Mouse (Mus musculus) embryonic facial prominence, embryonic 15.5 days (tissue): ENCODE results near the gene Dock9. TPM values are rescaled to one million over a fixed set of nuclear protein-coding genes. Genes with fewer than 3 reads are reported as not detected.
A peak's percentile ranks its signal among the peaks of the same experiment; 100 is the strongest.

Source experiments
- ATAC-seq: fragments of 200-750 bp; cut with Nextera tagmentation; 2 replicates; pipeline ENCODE4 v1.8.0; 2017; ENCODE audit warnings: low read depth, moderate TSS enrichment; ENCODE audit not compliant: insufficient number of reproducible peaks, low FRiP score, low TSS enrichment
- H3K27ac ChIP-seq: fragments of 300-500 bp; sonication (generic); replicated peaks from 2 replicates; pipeline ENCODE4 v1.5.1; 2015; ENCODE audit warnings: mild to moderate bottlenecking, inconsistent platforms
- H3K27me3 ChIP-seq: fragments of 300-500 bp; sonication (generic); 2 replicates; pipeline ENCODE4 v1.6.1; 2015; ENCODE audit warnings: inconsistent platforms
- H3K36me3 ChIP-seq: fragments of 300-500 bp; sonication (generic); 2 replicates; pipeline ENCODE4 v1.6.1; 2015; ENCODE audit warnings: mild to moderate bottlenecking, inconsistent platforms
- H3K4me1 ChIP-seq: fragments of 300-500 bp; sonication (generic); 2 replicates; pipeline ENCODE4 v1.6.1; 2015; ENCODE audit warnings: inconsistent platforms
- H3K4me2 ChIP-seq: fragments of 300-500 bp; sonication (generic); replicated peaks from 2 replicates; pipeline ENCODE4 v1.6.1; 2015; ENCODE audit warnings: mild to moderate bottlenecking, inconsistent platforms
- H3K4me3 ChIP-seq: fragments of 300-500 bp; sonication (generic); replicated peaks from 2 replicates; pipeline ENCODE4 v1.5.1; 2015; ENCODE audit warnings: mild to moderate bottlenecking, inconsistent platforms
- H3K9ac ChIP-seq: fragments of 300-500 bp; sonication (generic); 2 replicates; pipeline ENCODE4 v1.6.1; 2015; ENCODE audit warnings: inconsistent platforms
- H3K9me3 ChIP-seq: fragments of 300-500 bp; sonication (generic); replicated peaks from 2 replicates; pipeline ENCODE4 v1.6.1; 2016; ENCODE audit warnings: inconsistent platforms
- WGBS: fragments of 180-500 bp; shearing (Covaris S2); methylation state at CpG from one replicate; pipeline ENCODE4 v1.1.7; 2015; 5-methylcytosine and 5-hydroxymethylcytosine counted together
- polyA plus RNA-seq: library from polyadenylated mRNA; unstranded; fragments of >200 nt; fragmentation: Nextera tagmentation; extraction: Ambion mirVana; gene quantifications from 2 replicates; pipeline ENCODE4 v1.2.1, GENCODE M21; 2015

Gene Dock9
- polyA plus RNA-seq, 1 experiment from 2014 or later: 8.7 TPM

DNA sequence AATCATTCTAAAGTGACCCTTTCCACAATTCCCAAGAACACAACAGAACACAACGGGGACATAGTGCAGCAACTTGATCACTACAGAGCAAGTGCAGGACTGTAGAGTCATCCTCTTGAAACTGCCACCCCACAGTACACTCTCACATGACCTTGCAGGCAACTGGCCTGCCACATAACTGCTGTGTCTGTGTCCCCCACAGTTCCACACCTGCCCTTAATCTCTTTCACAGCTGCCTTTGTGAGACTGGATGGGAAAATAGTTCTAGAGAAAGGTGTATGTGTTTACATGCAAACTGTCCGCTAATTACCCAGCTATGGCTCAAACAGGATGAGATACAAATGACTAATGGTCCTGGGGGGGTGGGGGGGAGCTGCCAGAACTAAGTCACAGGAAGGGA lies 83.4 kb downstream of the Dock9 start:
- H3K4me2 ChIP-seq: no peak overlapping the region
- H3K9ac ChIP-seq: no peak overlapping the region
- WGBS: 62% methylated on average over 2 of the region's 2 CpGs
- H3K4me1 ChIP-seq: peaks cover 18% of the 10 kb centered on the region
- no peak overlapping the region for H3K4me3 ChIP-seq
- no peaks in the 10 kb centered on the region for H3K27me3 ChIP-seq
- no peaks in the 10 kb centered on the region for H3K36me3 ChIP-seq
- no peak overlapping the region for H3K27ac ChIP-seq
- no peak for ATAC-seq
- no peaks in the 10 kb centered on the region for H3K9me3 ChIP-seq

DNA sequence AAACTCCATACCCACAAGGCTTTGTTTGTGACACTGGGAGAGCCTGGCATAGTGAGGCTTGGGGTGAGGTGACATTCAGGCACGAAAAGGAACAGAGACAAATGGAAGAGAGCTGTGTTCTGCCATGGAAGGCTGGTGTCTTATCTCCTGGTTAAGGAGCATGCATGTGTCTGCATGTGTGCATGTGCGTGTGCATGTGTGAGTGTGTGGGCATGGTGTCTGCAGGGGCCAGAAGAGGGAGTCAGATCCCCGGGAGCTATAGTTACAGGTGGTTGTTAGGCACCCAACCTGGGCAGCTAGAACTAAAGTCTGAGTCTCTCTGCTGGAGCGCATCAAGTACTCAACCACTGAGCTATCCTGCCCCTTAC lies 83.8 kb downstream of the Dock9 start:
- peaks cover 18% of the 10 kb centered on the region for H3K4me1 ChIP-seq
- H3K9me3 ChIP-seq: no peaks in the 10 kb centered on the region
- H3K4me2 ChIP-seq: no peak overlapping the region
- no peaks in the 10 kb centered on the region for H3K27me3 ChIP-seq
- no peak overlapping the region for H3K9ac ChIP-seq
- H3K36me3 ChIP-seq: no peaks in the 10 kb centered on the region
- 57% methylated on average over 4 of the region's 4 CpGs for WGBS
- ATAC-seq: no peak
- no peak overlapping the region for H3K4me3 ChIP-seq
- H3K27ac ChIP-seq: 0 out of 2 replicates have a peak overlapping the region, but pooled peaks have one; percentile 51

DNA sequence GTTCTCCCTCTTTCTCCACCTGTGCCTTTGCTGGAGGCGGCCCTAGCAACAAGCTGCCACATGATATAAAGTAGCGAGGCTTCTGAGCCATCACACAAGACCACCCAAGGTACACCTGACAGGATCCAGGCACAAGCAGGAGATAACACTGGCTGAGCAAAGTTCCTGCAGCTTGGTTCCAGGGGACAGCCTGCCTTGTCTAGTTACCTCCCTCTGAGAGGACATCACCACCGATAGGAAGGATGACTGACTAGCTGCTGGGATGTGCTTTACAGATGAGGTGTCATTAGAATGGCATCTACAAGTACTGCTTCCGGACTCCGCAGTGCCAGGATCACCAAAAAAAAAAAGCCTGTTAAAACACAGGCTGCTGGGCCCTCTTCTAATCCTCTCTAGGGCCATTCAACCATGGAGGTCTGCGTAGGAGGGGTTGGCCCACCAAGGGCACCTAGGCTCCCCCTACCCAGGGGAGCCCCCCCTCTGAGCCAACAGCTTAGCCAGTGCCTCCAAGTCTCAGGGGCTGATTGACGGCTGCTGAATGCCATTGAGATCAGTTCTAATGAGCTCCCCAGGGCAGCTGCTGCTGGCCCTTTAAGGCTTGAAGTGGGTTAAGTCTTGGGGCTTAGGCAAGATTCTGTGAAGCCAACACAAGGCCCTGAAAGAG lies 84.3 kb downstream of the Dock9 start:
- Histone ChIP-seq H3K27ac (peak overlapping the region; percentile 51; the same call in 1 of the 2 replicates), H3K4me1 (peaks cover 18% of the 10 kb centered on the region), H3K4me3 (no peak overlapping the region), H3K9me3 (no peaks in the 10 kb centered on the region), H3K36me3 (no peaks in the 10 kb centered on the region), H3K4me2 (no peak overlapping the region), H3K27me3 (no peaks in the 10 kb centered on the region), H3K9ac (no peak overlapping the region)
- no peak; the same call in 1 of the 2 replicates for ATAC-seq
- WGBS: 28% methylated on average over 7 of the region's 7 CpGs

DNA sequence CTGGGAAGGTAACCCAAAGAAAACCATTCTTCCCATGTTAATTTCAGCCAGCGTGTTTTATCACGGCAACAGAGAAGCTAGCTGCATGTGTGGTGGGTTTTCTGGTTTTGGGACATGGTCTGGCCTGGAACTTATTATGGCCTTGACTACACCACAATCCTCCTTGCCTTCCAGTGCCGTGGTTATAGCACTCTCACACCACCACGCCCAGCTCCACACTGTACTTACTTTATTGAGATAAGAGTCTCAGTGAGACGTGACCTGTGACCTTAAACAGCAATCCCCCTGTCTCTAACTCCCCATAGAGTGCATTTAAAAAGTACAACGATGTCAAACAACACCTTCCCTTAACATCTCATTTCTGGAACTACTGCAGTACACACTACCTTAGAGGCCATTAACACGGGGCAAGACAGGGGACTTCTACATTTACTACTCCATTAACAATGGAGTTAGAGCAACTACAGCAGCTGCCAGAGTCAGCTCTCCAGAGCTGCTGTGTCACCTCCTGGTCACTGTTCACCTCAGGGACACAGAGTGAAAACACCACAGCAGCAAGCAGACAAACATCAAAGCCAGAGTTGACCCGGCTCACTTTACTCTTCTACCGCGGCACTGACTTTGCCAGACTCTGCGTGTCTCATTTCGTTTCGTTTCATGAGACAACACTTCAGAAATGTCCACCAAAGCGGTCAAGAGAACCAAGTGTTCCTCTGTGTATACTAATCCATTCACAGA lies 86.4 kb downstream of the Dock9 start:
- no peak for ATAC-seq

DNA sequence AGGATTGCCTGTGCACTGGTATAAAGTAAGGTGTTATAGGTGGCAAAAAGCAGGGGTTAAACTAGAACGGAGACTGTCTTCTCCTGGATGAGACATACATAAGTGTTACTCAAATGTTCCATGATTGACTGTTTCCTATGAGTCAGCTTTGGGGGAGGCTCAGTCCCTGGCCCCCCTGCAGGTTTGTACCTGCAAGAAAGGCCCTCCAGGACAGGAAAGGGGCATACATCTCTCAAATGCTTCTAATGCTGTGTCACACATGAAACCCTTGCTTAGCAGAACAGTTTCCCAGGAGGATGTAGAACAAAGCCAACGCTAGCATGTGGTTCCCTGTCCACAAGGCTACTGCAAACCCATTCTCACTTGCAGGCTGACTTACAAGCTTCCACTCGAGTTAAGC lies 87.5 kb downstream of the Dock9 start:
- H3K4me1 ChIP-seq: peaks cover 18% of the 10 kb centered on the region
- H3K4me2 ChIP-seq: no peak overlapping the region
- H3K4me3 ChIP-seq: no peak overlapping the region
- ATAC-seq: no peak
- no peaks in the 10 kb centered on the region for H3K27me3 ChIP-seq
- H3K36me3 ChIP-seq: no peaks in the 10 kb centered on the region
- H3K9me3 ChIP-seq: no peaks in the 10 kb centered on the region
- no peak overlapping the region for H3K9ac ChIP-seq
- 57% methylated on average over 3 of the region's 3 CpGs for WGBS
- no peak overlapping the region; the same call in 1 of the 2 replicates for H3K27ac ChIP-seq

More for the DNA sequence above, 86.4 kb downstream of the Dock9 start:
- H3K4me1 ChIP-seq: peaks cover 18% of the 10 kb centered on the region
- H3K27ac ChIP-seq: no peak overlapping the region
- no peaks in the 10 kb centered on the region for H3K36me3 ChIP-seq
- H3K9me3 ChIP-seq: no peaks in the 10 kb centered on the region
- no peak overlapping the region for H3K9ac ChIP-seq
- WGBS: 49% methylated on average over 14 of the region's 14 CpGs
- no peaks in the 10 kb centered on the region for H3K27me3 ChIP-seq
- no peak overlapping the region for H3K4me2 ChIP-seq
- no peak overlapping the region for H3K4me3 ChIP-seq

DNA sequence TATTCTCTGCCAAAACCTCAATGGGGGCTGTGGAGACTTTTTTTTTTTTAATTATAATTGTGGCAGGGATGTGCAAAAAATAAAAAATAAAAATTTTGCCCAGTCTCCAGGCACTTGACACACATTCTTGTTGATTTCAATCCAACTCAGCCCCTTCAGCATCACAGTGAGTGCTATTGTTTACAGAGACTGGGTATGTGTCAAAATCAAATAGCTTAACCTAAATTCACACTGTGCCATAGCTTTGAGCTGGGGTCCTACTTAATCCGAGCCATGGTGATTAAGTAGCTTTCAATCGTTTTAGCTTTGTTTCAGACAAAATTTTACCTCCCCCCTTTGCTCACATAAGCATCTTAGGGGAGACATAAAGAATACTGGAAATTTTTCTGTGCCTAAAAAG lies 89.4 kb downstream of the Dock9 start:
- Histone ChIP-seq H3K4me3 (no peak overlapping the region), H3K4me2 (no peak overlapping the region), H3K27me3 (no peaks in the 10 kb centered on the region), H3K36me3 (no peaks in the 10 kb centered on the region), H3K27ac (no peak overlapping the region), H3K4me1 (peaks cover 8% of the 10 kb centered on the region; the same call in 1 of the 2 replicates), H3K9me3 (no peaks in the 10 kb centered on the region), H3K9ac (no peak overlapping the region)
- WGBS: 36% methylated on average over 2 of the region's 2 CpGs
- no peak for ATAC-seq

DNA sequence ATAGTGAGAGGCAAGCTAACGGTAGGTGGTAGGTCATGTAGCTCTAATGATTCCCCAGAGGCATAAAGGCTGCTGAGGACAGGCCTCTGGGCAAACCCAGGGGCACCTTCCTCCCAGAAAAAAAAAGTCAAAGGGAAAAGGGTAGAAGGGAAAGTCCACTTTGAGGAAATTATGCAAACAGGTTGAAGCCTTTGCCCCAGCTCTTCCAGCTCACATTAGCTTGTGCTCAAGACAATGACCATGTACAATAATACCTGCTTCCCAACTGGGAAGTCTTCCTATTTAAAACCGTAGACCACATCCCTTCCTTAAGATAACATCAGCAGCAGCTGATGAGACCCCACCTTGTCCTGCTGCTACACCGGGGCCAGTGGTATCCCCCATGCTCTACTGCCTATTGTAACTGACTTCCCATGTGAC lies 91.1 kb downstream of the Dock9 start:
- H3K36me3 ChIP-seq: no peaks in the 10 kb centered on the region
- no peaks in the 10 kb centered on the region for H3K27me3 ChIP-seq
- no peak overlapping the region for H3K4me2 ChIP-seq
- H3K27ac ChIP-seq: no peak overlapping the region
- H3K9ac ChIP-seq: no peak overlapping the region
- H3K4me3 ChIP-seq: no peak overlapping the region
- ATAC-seq: no peak
- H3K4me1 ChIP-seq: peaks cover 4% of the 10 kb centered on the region; the same call in 1 of the 2 replicates
- 77% methylated on average over 3 of the region's 3 CpGs for WGBS
- no peaks in the 10 kb centered on the region for H3K9me3 ChIP-seq

DNA sequence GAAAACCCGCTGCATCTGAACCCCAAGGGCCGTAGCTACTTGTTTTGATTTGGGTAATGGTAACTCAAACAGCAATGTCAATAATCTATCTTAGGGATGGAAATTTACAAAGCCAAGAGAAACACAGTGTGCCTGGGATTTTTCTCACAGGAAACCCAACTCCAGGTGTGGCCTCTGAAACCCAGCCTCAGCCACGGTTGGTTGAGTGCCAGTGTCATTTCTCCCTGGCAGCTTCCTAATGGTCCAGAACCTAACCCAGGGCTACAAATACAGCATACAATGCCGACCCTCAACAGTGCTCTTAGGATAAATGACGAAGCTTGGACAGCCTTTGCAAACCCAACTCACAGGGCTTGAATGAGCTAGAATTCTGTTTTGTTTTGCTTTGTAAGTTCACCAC lies 92.0 kb downstream of the Dock9 start:
- H3K4me1 ChIP-seq: peaks cover 4% of the 10 kb centered on the region; the same call in 1 of the 2 replicates
- H3K36me3 ChIP-seq: no peaks in the 10 kb centered on the region
- no peaks in the 10 kb centered on the region for H3K9me3 ChIP-seq
- H3K27ac ChIP-seq: no peak overlapping the region
- ATAC-seq: no peak
- H3K4me3 ChIP-seq: no peak overlapping the region
- H3K4me2 ChIP-seq: no peak overlapping the region
- H3K27me3 ChIP-seq: no peaks in the 10 kb centered on the region
- H3K9ac ChIP-seq: no peak overlapping the region
- 61% methylated on average over 5 of the region's 5 CpGs for WGBS

DNA sequence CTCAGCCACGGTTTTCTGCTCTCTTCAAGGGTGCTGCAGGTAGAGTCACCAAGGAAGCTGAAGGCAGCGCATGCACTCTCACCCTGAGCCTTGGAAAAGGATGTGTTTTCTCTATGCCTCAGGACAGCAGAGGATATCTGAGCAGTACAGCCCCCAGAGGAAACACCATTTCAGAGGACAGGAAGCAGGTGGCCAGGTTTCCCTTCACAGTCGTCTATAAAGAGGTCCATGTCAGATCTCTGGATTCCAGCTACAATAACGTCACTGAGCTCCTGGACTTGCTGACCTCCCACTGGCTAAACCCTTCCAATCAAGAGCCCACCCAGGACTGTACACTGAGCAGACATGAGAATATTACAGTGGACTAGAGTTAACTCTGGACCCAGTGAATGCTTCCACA lies 95.1 kb downstream of the Dock9 start:
- H3K4me1 ChIP-seq: peaks cover 14% of the 10 kb centered on the region
- H3K27me3 ChIP-seq: no peaks in the 10 kb centered on the region
- H3K4me2 ChIP-seq: no peak overlapping the region
- H3K9me3 ChIP-seq: no peaks in the 10 kb centered on the region
- no peaks in the 10 kb centered on the region for H3K36me3 ChIP-seq
- no peak overlapping the region for H3K4me3 ChIP-seq
- H3K27ac ChIP-seq: no peak overlapping the region
- no peak for ATAC-seq
- WGBS: 54% methylated on average over 4 of the region's 4 CpGs
- no peak overlapping the region for H3K9ac ChIP-seq

DNA sequence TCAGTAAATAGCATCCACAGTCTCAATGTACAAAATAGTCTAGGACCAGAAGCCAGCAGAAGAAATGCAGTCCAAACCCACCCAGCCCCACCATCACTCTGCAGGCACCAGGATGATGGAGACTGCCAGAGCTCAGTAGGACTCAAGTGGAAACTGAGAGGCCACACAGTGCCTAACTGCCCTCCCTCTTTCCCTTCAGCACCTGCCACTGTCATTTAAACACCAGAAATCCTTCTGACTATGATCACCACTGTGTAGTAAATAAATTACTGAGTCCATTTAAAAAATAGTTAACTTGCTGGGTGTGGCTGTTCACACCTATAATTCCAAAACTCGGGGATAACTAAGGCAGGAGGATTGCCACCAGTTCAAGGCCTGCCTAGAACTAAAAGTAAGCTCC lies 97.6 kb downstream of the Dock9 start:
- Histone ChIP-seq H3K4me1 (peaks cover 23% of the 10 kb centered on the region), H3K4me2 (no peak overlapping the region), H3K27me3 (no peaks in the 10 kb centered on the region), H3K27ac (no peak overlapping the region), H3K9me3 (no peaks in the 10 kb centered on the region), H3K9ac (no peak overlapping the region), H3K4me3 (no peak overlapping the region), H3K36me3 (no peaks in the 10 kb centered on the region)
- 76% methylated on average over 1 of the region's 1 CpGs for WGBS
- ATAC-seq: no peak

DNA sequence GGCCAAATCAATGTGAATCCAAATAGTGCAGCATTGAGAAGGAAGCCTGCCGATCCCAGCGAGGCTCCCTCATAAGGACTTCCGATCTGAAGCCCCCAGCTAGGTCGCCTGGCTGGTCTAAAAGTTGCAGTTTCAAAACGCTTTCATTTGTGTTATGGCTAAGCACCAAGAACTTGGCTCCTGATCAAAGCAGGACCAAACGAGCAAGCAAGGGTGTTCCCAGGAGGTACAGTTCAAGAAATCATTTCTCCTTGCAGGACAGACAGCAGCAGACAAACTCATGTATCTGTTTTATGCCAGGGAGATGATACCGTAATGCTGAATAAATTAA lies 99.1 kb downstream of the Dock9 start:
- ATAC-seq: no peak
- Histone ChIP-seq H3K4me1 (peaks cover 23% of the 10 kb centered on the region), H3K27ac (peak overlapping the region; percentile 29)

More for the DNA sequence above, 99.1 kb downstream of the Dock9 start:
- Histone ChIP-seq H3K36me3 (no peaks in the 10 kb centered on the region), H3K27me3 (no peaks in the 10 kb centered on the region), H3K9ac (no peak overlapping the region), H3K4me2 (peak overlapping the region; percentile 40), H3K9me3 (no peaks in the 10 kb centered on the region), H3K4me3 (peak overlapping the region; percentile 35)
- WGBS: 15% methylated on average over 7 of the region's 7 CpGs
